Mouse (Mus musculus): ENCODE data around the gene Usp6nl.

Usp6nl gene

DNA sequence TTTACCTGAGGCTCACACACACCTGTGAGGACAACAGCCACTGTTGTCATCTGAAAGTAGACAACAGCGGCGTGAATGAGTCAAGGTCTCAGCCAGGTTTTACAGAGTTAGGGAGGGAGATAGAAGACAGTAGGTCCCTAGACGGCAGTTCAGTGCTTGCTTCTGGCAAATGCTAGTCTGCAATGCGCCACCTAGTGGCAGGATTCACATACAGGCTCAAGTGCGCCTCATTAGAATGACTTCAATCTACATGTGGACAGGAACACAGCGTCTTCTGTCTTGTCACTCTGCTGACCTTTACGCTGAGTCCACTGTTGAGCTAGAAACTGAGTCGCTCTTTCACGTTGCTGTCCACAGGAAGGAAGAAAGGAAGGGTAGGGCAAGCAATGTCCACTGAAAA, 146.7 kb downstream of the Usp6nl start:
- DNase-seq (ENCODE audit: low spot score in 2 of 2) = peak in 1 of 2 experiments; percentile 47

DNA sequence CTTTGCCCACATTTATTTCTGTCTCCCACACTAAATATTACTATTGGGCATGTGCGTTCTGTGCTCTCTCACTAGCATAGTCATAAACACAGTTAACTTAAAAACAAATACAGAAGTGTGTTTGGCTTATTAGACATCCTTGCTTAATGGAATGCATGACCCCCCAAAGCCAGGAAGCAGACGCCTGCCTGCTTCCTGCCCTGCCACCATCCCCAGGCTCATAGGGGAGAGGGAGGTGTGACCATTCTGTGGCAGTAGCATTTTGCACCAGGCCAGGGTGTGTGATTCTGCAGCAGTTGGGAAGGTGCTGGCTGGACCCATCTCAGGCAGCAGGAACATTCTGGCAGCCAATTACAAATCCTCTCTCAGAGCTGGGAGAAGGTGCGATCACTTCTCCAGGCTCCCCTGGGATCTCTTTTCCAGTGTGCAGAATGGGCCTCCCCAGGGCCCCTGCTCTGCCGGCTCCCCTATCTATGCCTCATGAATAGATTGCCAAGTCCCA, 148.7 kb downstream of the Usp6nl start:
- no peak for DNase-seq (ENCODE audit: low spot score in 2 of 2)

DNA sequence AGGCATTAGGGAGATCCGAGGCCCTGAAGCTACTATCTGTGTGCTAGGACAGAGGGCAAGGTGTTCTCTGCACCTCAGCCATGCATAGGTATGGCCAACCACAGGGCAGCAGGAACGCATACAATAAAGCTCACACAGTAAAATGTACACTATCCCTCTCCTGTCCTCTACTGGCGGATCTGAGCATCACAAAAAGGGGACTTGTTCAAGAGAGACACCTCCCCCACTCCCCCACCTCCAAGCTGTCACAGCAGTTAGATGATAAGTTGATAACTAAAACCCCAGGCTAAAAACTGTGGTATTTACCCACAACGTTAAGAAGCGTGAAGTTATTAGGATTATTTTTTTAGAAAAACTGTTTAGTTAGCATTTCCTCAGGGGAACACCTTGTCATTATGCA, 151.4 kb downstream of the Usp6nl start:
- DNase-seq (ENCODE audit: low spot score in 2 of 2) = no peak

- DNase-seq (ENCODE audit: low spot score in 2 of 2) = no peak
Observed at GRCm38 (mm10) chr2:6477884-6478283, 155.4 kb downstream of the Usp6nl start.

- DNase-seq (ENCODE audit: low spot score in 2 of 2) = no peak
Observed at GRCm38 (mm10) chr2:6478361-6478965, 156.0 kb downstream of the Usp6nl start.

GRCm38 (mm10) chr2:6478966-6479391, 156.5 kb downstream of the Usp6nl start:
- DNase-seq (ENCODE audit: low spot score in 2 of 2) = no peak

DNA sequence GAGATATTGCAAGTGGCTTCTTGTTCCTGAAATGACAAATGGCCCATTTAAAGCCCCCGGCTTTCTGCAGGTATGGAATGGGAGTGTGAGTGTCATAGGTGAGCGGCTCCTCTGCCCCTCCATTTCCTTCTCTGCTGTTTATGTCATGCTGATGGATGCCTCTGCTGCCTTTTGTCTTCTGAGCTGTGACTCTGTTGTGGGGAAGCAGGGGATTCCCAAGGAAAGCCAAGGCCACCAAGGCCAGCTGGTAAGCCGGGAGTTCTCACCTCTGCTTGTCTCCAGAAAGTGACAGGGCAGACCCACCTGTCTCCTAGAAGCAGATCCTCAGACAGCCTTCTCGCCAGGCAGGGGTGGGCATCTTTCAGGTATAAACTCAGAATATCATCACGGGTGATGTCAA, 157.2 kb downstream of the Usp6nl start:
- no peak for DNase-seq (ENCODE audit: low spot score in 2 of 2)

GRCm38 (mm10) chr2:6481966-6482365, 159.5 kb downstream of the Usp6nl start:
- DNase-seq (ENCODE audit: low spot score in 2 of 2) = no peak

DNA sequence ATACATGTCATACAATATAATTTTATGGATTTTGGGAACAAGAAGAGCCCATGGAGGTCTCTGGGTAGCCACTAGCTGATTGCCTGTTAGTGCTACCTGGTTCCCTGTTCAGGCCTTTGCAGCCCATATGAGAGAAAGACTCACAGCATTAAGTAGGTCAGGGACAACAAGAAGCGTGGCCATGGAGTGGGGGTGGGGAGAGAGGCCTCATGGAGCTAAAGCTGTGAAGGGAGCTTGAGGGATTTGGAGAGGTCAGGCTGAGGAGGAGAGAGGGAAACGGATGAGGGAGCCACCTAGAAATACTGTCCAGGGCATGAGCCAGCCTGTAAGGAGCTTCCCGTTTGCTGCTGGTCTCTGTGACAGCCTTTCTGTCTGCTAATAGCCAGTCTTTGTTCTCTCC, 159.9 kb downstream of the Usp6nl start:
- no peak for DNase-seq (ENCODE audit: low spot score in 2 of 2)

DNA sequence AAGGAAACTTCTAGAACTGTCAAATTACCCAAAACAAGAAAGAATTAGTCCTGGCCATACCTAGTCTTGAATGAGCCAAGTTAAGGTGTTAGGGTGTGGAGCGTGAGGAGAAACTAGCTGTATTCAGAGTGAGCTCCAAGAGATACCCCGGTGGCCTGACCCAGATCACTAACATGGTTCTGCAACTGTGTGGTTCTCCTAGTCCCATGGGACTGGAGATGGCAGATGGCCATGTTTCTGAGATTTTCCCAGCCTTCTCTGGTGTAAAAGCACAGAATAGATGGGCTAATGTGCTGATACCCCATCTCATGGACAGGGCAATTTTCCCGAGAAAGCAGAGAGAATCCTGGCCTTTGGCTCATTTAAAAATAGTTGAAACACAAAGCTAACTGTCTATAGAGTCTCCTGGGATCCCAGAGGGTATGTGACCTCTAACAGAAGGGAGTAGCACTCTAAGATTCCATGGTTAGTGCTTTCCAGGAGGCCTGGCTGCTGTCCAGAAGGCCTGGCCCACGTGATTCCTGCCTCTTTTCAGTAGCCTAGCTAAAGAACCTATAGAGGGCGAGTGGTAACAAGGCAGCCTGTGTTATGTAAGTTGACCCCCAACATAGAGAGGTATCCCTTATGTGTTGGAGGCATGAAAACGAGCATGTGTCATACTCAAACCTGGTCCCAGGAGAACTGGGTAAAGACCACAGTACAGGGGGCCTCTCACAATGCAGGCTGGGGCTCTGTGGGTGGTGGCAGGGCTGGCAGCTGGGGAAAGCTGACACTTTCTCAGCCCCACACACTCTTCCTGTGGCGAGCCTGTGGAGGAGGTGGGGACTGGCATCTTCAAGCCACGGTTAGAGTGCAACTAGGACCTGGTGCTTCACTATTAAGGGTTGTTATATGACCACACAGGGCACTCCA, 160.9 kb downstream of the Usp6nl start:
- DNase-seq (ENCODE audit: low spot score in 2 of 2) = no peak

- DNase-seq (ENCODE audit: low spot score in 2 of 2) = no peak
Observed at GRCm38 (mm10) chr2:6484179-6484578, 161.7 kb downstream of the Usp6nl start.

- no peak for DNase-seq (ENCODE audit: low spot score in 2 of 2)
Observed at GRCm38 (mm10) chr2:6487566-6488488, 165.4 kb downstream of the Usp6nl start.

DNA sequence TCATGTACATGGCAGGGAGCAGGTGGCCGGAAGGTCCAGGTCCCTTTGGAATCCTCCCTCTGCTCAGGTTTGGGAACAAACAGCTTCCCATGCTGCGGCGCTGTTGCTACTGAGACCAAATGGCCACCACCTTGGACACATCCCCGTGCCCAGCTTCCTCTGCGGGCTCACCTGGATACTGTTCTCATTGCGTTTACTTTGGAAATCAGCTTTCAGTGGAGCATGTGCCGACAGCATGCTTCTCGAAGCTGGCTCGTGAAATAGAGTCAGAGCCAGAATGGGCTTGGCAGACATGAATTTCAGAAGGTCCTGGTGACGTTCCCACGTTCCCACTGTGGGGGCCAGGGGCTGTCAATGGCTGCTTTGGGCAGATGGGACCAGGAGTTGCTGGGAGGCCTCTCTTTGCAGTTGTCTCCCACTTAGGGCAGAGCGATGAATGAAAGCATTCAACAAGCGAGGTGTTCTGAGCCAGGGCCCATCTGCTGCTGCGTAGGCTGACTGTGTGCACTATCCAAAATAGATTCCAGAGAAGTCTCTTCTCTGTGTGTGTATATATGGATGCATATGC, 166.1 kb downstream of the Usp6nl start:
- DNase-seq (ENCODE audit: low spot score in 2 of 2) = no peak

DNA sequence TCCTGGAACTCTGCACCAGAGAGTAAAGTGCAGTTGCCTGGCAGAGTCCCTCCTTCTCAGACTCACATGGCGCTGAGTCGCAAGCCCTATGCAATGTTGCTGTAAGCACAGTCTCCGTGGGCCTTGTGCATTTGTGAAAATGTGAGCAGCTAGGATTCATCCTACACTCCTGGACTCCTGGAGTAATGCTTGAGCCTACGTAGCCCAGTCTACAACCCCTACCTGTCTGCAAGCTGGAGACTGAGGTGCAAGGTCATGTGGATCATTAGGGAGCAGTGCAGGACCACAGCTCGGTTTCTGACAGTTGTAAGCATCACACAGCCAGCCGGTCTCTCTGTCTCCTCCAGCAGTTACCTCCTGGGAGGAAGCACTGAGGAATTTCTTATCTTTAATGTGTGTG, 167.6 kb downstream of the Usp6nl start:
- DNase-seq (ENCODE audit: low spot score in 2 of 2) = no peak

GRCm38 (mm10) chr2:6490870-6491269, 168.4 kb downstream of the Usp6nl start:
- DNase-seq (ENCODE audit: low spot score in 2 of 2) = no peak

- no peak for DNase-seq (ENCODE audit: low spot score in 2 of 2)
Observed at GRCm38 (mm10) chr2:6493886-6494285, 171.4 kb downstream of the Usp6nl start.

Measured in frontal cortex, postnatal 14 days (tissue).